Mouse (Mus musculus) kidney, postnatal 14 days (tissue): ENCODE data around the gene Snrnp70.

Experiments used
- DNase-seq: peaks from one replicate; pipeline ENCODE4 v3.0.0; 2022; ENCODE audit warnings: mixed read lengths

Snrnp70 gene

DNA sequence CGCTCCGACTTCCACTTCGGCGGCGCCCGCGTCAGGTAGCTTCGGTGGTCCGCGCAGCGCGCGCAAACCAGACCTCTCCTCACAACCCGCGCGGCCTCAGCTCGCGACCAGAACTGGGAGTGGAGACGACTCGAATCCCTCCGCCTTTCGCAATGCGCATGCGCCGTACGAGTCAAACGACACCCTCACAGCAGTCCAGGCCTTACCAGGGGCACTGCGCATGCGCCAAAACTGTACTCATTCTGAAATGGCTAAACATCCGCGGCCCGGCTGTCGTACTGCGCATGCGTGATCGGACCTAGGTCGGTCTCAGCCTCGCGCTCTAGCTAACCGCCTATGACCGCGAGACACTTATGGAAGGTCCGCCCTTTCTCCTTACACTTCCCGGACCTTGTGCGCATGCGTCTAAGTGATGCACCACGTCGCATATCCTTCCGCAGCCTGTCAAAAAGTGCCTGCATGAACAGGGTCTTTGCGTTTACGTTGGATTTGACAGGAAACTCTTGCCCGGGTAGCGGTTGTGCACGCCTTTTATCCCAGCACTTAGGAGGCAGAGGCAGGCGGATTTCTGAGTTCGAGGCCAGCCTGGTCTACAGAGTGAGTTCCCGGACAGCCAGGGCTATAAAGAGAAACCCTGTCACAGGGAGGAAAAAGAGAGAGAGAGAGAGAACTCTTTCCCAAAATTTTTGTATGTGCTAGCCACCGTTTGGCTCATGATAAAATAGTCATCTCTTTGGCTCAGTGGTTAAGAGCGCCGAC is at the start of gene Snrnp70:
Gene Snrnp70, minus strand, starts transcription at position 165 of the 759 bp plus-strand sequence.
- peak; percentile 100 for DNase-seq

DNA sequence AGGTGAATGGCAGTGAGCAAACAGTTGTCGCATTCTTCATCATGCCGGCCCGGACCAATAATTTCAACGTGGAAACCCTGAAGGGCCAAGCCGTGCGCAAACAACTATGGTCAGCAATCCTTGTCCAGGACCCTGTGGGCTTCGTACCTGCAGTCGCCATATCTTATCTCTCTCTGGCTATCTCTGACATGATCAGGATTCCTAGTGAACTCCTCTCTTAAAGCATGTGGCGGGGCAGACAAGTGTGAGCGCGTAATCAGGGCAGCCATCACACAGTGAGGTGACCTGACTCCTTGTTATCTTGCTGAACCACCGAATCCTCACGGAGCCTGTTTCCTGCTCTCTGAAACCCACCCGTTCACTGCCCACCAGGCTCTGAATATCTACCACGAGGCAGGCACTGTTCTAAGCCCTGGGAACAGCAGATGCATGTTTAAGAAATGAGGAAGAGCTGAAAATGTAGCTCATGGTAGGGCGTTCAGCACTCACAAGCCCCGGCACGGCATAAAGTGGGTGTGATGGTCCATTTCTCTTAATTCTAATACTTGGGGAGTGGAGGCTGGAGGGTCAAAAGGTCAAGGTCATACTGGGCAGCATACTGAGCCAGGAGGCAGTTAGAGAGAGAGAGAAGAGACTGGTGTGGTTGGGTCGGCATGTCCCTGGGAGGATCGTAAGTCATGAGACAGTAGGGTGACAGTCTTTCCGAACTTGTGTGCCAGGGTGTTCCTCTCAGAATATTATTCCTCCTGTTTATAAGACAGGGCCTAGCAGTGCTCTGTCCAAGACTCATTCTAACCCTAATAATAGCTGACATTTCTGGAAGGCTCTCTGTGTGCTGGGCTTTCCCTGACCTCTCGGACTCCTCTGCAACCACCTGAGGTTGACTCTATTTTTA is 48.2 kb upstream of the Snrnp70 start:
- no peak for DNase-seq

DNA sequence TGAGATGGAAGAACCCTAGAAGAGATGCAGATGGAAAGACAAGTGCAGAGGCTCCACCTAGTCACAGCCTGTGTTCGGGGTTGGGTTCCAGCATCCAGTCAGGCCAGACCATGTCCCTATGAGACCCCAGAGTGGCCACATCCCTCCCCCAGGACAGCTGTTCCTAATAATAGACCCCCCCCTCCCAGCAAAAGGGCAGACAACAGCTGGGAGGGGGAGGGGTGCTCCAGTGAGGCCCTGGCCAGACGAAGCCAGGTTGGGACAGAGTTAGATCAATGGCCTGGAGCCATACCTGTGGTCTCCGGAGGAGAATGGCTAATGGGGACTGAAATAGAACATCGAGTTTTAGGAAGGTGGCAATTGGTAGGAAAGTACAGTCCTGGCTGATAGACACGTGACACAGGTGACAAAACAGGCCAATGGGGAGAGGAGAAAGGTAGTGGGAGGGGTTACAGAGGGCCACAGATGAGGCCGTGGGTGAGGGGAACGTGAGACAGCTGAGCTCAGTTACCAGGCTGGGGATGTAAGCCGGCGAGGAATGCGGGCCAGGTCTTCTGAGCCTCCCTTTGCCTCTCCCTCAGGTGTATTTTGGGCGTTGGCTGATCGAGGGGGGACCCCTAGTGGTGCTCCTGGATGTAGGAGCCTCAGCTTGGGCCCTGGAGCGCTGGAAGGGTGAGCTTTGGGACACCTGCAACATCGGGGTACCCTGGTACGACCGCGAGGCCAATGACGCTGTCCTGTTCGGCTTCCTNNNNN is 42.2 kb upstream of the Snrnp70 start, which contains the start of gene Ruvbl2:
Gene Ruvbl2, minus strand, starts transcription at position 576 of the 756 bp plus-strand sequence.
- peak; percentile 45 for DNase-seq

DNA sequence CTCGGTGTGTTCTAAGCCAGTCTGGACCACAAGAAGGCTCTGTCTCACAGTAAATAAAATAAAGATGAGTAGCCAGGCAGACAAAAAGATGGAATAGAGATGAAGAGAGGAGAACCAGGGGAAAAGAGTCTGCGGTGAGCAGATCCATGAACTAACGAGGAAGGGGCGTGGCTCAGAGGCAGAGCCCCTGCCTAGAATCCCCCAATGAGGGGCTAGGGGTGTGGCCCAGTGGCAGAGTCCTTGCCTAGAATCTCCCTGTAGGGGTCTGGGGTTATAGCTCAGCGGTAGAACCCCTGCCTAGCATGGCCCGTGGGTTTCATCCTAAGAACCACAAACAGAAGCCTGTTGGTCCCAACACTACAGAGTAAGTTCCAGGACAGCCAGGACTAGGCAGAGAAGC is 41.5 kb upstream of the Snrnp70 start:
- no peak for DNase-seq

DNA sequence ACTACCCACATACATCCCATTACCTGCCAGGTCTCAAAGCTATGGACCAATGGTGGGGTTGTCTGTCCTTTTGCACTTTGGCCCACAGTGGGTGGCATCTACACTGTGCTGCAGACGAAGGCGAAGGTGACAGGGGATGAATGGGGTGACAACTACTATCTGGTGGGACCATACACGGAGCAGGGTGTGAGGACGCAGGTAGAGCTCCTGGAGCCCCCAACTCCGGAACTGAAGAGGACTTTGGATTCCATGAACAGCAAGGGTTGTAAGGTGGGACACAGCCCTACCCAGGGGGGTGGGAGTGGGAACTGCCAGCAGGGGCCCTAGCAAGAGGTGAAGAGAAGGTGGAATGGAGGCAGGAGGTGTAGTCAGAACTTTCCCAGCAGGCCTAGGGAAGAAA is 40.9 kb upstream of the Snrnp70 start:
- no peak for DNase-seq

DNA sequence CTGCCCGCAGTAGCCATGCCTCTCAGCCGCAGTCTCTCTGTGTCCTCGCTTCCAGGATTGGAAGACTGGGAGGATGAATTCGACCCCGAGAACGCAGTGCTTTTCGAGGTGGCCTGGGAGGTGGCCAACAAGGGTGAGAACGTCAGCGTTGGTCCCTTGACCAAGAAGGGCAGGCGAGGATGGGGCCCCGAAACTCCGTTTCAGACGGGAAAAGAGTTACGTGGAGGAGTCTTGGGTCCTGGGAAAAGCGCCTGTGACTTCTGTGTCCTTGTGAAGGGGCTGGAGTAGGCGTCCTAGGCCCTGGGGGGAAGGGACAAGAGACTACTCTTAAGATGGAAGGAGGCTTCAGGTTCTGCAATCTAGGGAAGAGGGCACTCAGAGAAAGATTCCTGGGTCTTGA is 39.5 kb upstream of the Snrnp70 start:
- DNase-seq, result no peak

DNA sequence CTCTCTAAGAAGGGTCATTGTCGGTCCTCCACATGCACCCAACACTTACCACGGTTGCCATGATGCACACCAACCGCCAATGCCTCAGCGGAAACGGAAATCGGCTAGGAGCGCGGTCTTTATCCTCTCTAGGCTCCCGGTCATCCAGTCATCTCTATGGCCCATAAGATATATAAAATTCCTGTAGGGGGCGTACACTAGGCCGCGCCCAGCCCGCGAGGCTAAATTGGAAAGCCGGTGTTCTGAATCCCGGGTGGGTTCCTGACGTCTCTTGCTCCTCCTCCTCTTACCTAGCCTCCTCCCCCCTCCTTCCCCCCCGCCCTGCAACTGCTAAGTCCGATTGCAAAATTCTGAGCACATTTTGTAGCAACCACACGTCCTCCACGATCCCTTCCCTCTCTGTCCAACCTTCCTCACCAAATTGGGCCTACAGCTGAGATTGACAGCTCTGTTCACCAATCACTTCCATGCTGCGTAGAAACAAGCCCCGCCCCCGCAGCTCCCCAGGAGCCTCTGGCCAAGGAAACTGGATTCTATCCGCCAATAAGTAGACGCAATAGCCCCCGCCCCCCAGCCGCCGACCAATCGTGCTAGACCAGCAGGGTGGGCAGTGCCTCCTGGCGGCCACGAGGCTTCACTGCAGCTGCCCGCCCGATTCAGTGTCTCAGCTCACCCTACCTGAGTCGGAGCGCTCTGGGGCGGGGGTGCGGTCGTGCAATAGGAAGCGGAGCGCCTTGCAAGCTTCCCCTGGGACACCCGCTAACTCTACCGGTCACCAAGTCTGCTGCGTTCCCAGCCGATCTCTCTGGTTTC is 38.9 kb upstream of the Snrnp70 start, which contains the start of gene Gys1:
Gene Gys1, plus strand, starts transcription at position 642 of the 813 bp plus-strand sequence.
- DNase-seq, result peak; percentile 100

DNA sequence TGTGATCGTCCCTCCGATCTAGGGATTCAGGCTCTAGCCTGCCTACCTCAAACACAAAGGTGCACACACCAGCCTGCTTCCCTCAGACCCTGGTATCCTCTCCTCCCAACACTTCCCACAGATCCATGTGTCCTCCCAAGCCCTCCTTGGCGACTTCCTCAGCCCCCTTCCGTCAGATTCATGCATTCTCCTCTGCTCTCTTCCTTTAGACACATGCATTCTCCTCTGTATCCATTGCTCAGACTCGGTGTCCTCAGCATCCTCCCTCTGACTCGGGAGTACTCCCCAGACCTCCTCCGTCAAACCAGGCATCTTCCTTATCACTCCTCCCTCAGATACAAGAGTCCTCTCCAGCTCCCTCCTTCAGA is 38.3 kb upstream of the Snrnp70 start:
- DNase-seq, result no peak

DNA sequence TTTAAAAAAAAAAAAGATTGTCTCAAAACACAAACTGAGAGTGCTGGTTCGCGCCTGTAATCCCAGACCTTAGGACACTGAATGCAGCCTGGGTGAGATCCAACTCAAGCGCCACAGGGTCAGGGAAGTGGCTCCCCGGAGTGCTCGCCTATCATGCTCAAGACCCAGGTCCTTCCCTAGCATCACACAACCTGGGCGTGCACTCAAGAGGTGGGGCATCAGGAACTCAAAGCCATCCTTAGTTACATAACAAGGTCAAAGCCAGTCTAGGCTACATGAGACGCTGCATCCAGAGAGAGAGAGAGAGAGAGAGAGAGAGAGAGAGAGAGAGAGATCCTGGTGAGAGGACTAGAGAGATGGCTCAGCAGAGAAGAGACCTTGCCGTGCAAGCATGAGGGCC is 31.0 kb upstream of the Snrnp70 start:
- no peak for DNase-seq

DNA sequence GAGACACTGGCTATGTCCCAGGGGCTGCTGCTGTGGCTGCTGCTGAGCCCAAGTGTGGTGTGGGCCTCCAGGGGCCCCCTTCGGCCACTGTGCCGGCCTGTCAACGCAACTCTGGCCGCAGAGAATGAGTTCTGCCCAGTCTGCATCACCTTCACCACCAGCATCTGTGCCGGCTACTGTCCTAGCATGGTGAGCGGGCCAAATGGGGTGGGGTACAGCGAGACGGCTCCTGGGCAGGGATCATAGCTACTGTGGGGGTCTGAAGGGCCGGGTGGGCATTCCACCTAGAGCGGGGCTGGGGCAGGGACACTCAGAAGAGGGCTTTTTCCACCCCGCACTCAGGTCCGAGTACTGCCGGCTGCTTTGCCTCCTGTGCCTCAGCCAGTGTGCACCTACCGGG is 25.7 kb upstream of the Snrnp70 start:
- DNase-seq, result no peak

DNA sequence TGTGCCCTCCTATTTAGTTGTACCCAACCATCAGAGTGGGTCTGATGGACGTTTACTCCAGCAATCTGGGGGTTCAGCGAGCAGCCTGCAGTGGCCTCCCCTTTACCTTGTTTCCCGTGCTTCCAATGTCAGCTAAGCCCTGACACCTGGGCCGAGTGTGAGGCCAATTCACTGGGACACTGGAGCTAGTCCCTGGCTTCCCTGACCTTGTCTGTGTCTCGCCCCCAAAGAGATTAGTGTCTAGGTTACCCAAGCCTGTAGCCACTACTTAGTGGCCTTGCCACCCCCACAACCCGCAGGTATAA is 25.0 kb upstream of the Snrnp70 start, which contains the start of gene Lhb:
Gene Lhb, plus strand, starts transcription at position 206 of the 305 bp plus-strand sequence.
- DNase-seq, result no peak

DNA sequence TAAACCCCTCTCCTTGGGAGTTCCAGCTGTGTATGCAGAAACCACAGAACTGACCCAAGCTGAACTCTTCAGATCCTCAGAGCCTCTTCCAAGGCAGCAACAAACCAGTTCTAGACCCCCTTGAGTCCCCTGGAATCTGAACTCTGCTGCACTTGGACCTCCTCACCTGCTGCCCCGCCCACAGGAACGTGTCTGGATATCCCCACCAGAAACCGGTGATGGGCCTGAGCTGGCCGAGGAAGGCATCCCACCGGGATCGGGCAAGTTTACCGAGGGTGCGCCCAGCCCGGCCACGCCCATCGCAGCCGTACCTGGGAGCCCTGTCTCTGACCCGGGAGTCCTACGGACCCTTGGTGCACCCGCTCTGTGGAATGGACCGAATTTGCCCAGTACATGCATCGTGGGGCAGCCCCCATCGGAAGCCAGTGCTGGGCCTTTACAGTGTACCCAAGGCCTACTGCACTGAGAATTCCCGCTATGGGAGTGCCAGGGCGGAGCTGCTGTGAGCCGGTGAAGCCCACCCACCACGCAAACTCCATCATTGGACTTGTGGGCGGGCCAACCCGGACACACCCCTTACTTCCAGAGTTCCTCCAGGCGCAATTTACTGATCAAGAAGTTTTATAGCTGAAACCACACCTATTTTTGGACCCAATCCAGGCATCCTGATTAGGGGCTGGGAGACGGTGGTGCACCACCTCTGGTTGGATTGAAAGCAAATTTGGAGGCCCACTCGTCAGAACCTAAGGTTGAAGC is 24.5 kb upstream of the Snrnp70 start:
- no peak for DNase-seq

DNA sequence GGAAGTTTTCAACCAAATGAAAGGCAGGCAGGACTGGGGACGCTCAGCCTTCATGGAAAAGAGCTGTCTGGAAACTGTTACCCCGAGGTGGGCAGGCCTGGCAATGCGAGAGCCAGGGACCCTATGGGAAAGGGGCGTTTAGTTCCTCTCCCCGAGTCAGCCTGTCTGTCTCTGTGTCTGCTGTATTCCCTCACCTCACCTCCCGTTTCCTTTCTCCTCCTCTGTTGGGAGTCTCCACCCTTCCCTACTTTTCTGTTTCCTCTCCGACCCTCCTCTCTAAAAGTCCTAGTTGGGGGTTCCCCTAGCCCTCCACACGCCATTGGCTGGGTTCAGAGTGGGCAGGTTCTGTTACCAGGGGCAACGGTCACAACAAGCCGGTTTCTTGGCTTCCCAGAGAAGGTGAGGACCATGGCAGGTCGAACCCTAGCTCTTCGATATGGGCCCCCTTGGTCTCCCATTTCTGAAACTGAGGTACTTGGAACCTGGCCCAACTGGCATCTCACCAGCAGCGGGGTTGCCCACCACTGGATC is 22.5 kb upstream of the Snrnp70 start:
- no peak for DNase-seq

DNA sequence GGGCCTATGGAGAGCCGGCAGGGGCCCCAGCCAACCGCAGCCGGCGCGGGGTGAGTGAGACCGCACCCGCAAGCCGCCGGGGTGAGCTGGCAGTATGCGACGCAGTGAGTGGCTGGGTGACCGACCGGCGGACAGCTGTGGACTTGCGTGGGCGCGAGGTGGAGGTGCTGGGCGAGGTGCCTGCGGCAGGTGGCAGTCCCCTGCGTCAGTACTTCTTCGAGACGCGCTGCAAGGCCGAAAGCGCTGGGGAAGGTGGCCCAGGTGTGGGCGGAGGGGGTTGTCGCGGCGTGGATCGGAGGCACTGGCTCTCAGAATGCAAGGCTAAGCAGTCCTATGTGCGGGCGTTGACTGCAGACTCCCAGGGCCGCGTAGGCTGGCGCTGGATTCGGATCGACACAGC is 20.1 kb upstream of the Snrnp70 start:
- no peak for DNase-seq

DNA sequence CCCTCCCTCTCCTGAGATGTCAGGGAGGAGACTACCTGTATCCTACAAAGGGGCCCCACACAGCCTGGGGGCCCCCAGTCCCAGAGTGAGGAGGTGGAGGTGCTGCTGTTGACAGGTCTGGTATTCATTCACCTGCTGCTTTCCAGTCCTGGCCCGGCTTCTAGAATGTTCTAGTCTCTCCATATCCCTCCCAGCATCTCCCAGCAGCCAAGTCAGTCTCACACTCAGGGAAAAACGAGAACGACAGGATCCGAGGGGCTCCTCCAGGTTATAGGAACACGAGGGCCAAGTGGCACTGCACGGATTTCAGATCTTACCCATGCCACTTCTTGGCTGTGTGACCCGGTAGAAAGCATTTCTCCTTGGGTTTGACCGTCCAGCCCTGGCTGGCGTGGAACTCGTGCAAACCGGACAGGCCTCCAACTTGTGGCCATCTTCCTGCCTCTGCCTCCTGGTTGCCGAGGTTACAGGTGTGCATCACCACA is 19.2 kb upstream of the Snrnp70 start:
- no peak for DNase-seq

DNA sequence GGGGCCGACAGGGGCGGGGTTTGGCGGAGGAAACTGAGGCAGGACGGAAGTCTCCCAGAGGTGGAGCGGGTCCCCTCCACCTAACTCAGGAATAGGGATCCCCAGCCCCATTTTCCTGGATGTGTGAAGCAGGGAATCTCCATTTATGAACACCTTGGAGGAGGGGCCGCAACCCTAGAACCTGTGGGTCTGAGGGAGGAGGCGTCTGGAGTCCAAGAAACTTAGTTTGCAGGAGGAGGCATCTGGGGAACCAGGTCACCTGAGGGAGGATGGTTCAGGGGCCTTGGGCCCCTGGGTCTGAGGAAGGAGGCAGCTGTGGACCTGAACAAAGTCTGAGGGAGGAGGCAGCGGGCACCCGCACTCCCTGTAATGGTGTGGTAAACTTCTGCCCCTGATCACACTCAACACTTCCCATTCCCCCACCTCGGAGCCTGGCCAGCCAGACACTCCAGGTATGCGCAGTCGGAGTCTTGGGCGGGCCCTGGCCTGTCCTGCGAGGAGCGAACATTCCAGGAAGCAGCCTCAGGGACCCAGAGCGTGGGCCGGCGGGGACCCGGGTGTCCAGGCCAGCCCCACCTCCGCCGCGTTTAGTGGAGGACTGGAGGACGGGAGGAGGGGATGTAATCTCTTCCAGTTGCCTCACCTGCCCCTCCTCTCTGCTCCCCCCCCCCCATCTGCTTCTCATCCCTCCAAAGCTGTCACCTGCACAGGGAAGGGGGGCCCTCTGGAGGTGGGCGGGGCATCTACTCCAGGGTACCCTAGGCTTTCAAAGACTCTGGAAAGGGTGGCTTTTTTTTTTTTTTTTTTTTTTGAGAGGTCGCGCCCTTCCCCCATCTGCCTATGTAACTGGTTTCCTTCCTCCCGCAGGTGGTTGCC is 18.6 kb upstream of the Snrnp70 start:
- peak; percentile 41 for DNase-seq

DNA sequence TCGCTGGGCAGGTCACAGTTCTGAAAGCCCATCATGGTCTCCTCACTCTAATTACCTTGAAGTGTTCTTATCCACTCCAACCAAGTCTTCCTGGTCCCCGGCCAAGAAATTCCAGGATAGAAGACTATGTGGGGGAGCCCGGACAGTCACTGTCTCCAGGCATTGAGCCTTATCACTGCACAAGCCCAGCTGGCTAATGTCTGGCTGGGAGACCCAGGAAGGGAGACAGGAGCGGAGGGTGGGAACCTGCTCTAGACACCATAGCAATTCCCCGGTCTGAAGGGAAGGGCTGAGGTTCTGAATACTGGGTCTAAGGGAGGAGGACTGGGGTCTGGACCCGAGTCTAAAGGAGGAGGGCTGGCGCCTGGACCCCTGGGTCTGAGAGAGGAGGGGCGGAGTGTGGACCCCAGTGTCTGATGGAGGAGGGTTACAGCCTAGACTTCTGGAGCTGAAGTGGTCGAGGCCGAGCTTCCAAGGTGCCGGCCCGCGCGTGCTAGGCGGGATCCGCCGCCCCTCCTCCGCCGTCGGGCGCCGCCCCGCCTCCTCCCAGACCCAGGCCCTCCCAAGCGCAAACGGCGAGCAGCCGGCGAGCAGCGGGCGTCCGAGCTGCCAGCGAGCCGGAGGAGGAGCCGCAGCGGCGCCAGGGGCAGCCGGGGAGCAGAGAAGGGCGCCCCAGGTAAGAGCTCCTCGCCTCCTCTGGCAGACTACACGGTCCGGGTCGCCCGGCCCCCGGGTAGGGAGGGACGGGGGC is 17.7 kb upstream of the Snrnp70 start, which contains the start of gene Ntf5:
Gene Ntf5, plus strand, starts transcription at position 583 of the 751 bp plus-strand sequence.
- peak; percentile 53 for DNase-seq

DNA sequence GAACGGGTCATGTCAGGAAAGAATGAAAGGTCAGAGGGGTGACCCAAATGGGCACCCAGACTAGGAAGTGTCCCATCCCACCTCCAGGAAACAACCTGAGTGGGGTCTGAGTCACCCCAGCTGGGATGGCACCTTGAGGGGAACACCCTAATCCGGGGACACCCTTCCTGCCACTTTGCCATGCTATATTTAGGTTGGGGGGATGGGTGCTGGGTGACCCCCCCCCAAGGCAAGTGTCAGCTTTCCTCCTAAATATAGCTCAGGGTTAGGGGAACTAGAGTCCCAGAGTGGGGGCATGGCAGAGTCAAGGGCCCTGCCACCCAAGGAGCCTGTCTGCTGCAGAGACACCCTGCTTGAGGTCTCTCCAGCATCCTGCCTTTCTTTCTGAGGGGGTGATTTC is 16.9 kb upstream of the Snrnp70 start:
- DNase-seq, result no peak

DNA sequence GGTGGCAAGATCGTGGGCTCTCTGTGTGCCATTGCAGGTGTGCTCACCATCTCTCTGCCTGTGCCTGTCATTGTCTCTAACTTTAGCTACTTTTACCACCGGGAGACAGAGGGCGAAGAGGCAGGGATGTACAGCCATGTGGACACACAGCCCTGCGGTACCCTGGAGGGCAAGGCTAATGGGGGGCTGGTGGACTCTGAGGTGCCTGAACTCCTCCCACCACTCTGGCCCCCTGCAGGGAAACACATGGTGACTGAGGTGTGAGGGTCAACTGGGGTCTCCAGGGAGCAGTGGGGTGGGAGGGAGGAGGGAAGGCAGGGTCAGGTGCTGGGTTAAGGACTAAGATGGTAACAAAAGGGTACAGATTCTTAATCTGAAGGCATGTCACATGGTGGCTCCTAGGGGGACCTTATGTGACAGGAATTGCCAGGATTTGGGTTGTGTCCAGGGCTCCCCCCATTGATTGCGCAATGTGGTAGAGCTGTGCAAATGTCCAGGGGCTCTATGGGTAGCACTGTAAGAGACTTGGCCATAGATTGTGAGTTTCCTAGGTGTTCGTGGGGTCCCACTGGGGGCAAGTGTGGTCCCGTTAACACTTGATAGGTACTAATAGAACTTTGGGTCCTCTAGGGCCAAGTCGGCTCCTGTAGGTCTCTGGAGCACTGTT is 14.1 kb upstream of the Snrnp70 start:
- DNase-seq, result no peak
